Mouse (Mus musculus): ENCODE results near the gene Ankrd11.

DNA sequence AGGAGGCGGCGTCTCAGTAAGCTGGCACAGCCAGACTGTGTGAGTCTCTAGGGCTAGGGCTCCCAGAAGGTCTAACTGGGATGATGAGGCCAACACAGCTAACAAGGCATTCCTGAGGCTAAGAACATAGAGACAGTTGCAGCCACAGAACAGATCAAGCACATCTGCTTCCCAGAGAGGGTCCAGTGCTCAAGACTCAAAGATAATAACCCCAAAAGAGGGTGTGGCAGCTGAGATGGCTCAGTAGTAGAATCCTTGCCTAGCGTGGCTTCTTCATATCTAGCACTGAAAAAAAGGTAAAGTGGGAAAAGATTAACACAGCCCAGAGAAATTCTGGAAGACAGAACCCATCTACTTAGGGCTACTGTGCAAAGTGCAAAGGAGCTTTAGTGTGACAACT lies 86.1 kb downstream of the Ankrd11 start:
- TF ChIP-seq CEBPB (IDR thresholded peaks at IDR 0.05; ENCODE audit: low read depth) (no peak), CTCF (IDR thresholded peaks at IDR 0.05; ENCODE audit: control insufficient read depth, insufficient read depth, insufficient read length) (no peak), MYOG (IDR thresholded peaks at IDR 0.05; ENCODE audit: control insufficient read depth, extremely low read depth, insufficient read length) (no peak), MAX (IDR thresholded peaks at IDR 0.05) (no peak), FOSL1 (IDR thresholded peaks at IDR 0.05; ENCODE audit: insufficient read depth, low read length, poor library complexity, severe bottlenecking) (no peak), MYOD1 (IDR thresholded peaks at IDR 0.05; ENCODE audit: control insufficient read depth, insufficient read length, low read depth) (no peak)

All from C2C12 (cell line).